Mouse (Mus musculus): Measurements from ENCODE around the gene Mcidas.

Mcidas gene

DNA sequence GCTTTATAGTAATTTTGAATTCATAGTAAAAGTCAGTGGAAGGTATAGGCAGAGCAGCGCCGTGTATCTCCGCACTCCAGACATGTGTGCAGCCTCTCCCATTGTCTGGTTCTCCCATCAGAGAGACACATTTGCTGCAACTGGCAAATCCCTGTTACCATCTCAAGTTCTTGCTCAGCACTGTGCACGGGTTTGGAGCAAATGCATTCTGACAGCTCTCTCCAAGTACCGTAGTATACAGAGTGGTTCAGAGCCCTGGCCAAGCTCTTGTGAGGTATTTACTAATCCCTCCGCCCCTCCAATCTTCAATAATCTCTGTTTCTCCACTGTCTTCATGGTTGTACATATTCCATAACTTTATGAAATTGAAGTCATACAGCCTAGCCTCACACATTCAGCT lies 19.0 kb downstream of the Mcidas start:
- DNase-seq (ENCODE audit: low spot score in 2 of 2) = no peak

DNA sequence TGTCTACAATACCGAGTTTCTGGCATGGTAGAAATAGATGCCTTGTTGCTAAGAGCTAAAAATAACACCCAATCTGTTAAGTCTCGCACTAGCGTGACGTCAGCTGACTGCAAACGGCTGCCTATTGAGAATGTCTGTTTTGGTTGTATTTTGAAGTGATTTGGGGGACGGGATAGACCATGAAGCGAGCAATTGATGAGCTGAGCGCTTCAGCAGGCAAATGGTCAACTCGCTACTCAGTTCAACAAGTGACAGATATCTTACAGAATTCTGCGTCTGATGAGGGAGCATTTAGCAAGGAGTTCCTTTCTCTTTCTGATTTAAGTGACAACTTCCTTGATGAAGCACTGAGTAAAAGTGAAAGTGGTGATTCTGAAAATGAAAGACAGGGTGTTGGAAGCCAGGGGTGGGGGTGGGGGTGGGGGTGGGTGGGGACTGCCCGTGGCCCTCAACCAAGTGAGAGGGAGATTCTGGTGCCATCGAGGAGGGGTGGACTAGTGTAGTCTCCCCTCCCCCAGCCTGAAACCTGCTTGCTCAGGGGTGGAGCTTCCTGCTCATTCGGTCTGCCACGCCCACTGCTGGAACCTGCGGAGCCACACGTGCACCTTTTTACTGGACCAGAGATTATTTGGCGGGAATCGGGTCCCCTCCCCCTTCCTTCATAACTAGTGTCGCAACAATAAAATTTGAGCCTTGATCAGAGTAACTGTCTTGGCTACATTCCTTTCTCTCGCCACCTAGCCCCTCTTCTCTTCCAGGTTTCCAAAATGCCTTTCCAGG lies 19.7 kb downstream of the Mcidas start:
- DNase-seq (ENCODE audit: low spot score in 2 of 2) = peak in 1 of 2 experiments; percentile 8

DNA sequence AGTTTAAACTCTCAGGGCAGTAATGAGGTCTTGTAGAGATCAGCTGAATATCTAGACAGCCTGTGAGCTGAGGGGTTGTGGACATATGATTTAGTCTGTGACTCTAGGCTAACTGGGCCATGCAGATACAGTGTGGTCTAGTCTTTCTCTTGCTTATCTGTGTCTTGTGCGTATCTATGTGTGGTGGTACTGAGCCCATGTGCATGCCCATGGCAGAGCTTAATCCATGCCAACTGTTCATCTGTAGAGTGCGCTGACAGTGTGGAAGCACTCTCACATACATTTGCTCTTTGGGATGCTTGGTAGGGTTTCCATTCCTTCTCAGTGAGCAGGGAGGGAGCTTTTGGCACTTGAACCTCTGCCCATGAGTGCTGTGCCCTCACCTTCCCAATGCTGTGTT lies 27.9 kb downstream of the Mcidas start:
- DNase-seq (ENCODE audit: low spot score in 2 of 2) = no peak

DNA sequence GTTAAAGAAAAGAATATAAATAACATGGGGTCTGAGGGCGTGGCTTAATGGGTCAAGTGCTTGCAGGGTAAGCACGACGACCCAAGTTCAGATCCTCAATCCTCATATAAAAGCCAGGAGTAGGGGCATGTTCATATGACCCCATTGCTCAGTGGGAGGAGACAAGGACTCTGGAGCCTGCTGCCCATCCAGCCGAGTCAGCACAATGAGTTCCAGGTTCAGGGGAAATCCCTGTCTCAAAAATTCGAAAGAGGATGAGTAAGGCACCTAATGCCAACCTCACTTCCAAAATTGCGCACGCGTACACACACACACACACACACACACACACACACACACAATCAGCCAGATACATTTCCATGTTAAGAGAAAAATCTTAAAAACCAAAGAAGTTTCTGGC lies 28.8 kb downstream of the Mcidas start:
- no peak for DNase-seq (ENCODE audit: low spot score in 2 of 2)

DNA sequence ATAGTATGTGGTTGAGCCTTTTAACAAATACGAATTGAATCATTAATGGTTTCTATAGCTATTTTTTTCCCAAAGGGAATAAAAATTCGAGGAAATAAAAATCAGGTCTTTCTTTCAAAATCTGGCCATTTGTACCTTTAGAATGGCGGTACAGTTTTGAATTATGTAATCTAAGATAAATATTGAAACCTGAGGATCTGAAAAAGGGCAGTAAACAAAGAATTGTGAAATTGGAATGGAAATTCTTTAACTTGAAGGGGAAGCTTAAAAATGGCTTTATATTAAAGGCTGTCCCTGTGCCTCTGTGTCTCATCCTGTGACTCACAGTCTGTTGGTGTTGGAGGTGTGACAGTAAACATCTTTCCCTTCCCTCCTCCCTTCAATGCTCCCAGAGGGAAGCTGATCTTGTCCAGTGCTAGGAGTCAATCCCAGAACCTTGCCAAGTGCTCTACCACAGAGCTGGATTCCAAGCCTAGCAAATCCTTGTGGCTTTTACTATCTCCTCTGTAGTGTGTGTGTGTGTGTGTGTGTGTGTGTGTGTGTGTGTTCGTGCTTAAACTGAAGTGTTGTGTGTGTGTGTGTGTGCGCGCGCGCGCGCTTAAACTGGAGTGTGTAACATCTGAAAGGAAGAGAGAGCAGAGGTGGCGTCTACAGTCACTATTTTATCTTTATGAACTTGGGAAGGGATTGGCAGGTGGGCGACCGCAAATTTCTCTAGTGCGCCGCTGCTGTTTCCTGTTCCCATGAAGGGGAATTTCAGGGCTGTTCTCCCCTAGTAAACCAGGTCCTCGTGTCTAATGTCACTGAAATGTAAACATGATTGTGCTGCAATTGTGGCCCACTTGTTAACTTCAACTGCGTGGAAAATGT lies 29.9 kb downstream of the Mcidas start:
- no peak for DNase-seq (ENCODE audit: low spot score in 2 of 2)

DNA sequence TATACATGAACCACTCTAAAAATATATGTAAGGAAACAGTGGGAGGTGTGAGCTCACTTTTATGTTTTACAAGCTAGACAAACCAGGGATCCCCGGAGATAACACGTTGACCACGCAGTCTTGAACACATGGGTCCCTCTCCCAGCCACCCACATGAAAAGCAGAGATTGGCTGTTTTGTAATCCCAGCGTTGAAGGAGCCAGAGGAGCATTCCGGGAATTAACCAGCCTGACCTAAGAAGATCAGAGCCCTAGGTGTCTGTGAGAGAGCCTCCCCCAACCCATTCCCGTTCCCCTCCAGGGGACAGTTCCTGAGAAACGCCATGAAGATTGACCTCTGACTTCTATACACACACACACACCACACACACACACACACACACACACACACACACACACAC lies 37.7 kb downstream of the Mcidas start:
- DNase-seq (ENCODE audit: low spot score in 2 of 2) = no peak

DNA sequence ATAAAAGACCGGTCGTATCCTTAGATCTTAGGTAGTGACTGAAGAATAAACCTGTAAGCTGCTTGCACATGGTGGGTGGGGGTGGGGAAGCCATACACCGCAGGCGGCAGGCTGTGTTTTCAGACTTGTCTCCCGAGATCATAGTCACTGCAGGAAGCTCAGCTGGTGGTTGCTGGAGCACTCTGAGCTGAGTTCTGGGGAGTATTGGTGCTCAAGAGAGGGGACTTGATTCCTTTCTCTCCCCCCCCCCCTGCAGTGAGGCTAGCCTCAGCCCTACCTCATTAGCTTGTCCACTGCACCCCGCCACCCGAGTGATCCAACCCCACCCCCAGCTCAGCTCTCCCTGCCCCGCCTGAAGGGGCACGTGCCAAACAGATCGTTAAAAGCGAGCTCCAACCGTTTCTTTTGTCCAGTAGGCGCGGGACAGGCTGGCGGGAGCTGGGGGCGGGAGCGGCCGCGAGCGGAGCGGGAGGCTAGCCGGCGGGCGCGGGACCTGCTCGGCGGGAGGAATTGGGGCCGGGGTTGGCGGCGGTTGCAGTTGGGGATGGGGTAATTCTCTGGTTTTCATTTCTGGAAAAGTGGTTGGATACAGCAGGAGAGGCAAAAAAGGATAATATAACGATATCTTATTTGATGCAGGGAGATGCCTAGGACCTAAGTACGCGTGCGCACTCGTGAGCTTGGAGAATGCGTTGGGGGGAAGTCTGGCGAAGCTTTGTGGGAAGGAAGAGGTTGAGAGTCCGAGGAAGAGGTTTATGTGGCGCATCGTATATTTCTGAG lies 38.3 kb downstream of the Mcidas start:
- no peak for DNase-seq (ENCODE audit: low spot score in 2 of 2)

DNA sequence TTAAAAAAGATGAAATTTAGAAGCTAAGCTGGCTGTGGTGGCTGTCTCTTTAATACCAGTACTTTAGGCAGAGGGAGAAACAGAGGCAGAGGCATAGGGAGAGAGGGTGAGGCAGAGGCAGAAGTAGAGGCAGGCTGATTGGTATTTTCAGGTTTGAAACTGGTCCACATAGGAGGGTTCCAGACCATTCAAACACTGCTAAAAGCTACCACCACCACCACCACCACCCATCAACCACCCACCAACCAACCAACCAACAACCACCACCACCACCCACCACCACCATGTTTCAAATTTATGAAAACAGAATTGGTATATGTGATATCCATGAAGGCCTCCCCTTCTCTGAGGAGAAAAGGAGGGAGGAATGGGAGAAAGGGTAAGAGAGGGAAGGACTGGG lies 39.2 kb downstream of the Mcidas start:
- no peak for DNase-seq (ENCODE audit: low spot score in 2 of 2)

DNA sequence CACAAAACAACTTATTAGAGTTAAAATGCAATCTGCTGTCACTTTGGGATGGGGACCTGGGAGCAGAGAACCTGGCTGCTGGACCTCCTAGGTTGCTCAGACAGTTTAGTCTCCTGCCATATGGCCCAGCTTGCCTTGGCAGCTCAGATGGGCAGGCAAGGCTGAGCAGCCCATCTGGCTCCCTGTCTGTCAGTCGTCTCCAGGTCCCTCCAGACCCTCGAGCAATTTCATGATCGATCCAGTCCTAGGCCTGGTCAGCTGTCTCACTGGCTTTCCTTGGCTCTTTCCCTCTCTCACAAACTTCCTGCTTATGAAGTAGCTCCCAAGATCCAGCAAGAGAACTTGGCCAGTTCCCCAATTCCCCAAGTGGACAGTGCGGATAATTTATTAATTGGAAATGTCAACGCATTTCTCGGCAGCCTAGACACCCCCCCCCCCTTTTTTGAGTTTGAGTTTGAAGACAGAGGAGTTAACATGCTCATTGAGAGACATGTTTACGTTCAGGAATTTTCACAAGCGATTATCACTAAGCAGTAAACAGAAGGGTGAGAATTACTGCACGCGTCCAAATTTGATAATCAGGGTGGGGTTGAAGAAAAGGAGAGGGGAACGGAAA lies 40.7 kb downstream of the Mcidas start:
- DNase-seq (ENCODE audit: low spot score in 2 of 2) = no peak

DNA sequence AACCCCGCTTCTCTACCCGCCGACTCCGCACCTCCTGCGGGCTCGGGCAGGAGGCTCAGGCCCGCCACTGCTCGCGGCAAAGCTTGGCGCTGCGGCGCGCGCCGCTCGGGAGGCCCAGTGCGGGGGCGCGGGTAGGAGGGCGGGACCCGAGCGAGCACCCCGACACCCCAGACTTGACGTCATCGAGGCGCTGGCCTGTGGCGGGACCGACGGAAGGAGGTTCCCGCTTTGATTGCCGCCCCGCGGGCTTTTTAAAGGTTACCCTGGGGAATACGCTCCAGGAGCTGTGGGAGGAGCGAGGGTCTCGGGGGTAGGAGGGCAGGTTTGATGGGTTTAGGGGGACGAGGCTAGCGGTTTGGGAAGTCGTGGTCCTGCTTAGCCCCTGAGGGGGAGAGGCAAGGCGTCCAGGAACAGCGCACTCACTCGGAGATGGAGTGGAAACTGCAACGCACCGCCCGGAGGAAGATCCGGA lies 41.3 kb downstream of the Mcidas start, which contains the start of gene Cdc20b:
TSS of gene Cdc20b (plus strand) at position 162 of the 472 bp plus-strand sequence.
- DNase-seq (ENCODE audit: low spot score in 2 of 2) = peak; percentile 54 to 57

DNA sequence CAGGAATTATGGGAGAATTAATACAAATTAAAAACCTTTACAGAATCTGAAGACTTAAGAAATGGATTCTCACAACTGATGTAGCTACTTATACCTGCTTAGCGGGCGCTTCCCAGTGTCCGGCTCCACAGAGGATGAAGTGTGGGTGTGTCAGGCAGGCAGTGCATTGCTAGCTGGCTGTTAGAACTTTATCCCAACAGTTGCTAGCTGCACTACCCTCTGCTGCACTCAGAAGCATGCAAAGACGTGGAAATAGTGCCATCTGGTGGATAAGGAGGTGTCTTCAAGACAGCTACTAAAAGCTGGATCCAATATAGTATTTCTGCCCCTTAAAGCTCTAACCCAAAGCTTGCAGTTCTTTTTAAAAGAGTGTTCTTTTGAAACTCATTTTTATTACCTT lies 42.2 kb downstream of the Mcidas start:
- DNase-seq (ENCODE audit: low spot score in 2 of 2) = peak; percentile 61 to 65

DNA sequence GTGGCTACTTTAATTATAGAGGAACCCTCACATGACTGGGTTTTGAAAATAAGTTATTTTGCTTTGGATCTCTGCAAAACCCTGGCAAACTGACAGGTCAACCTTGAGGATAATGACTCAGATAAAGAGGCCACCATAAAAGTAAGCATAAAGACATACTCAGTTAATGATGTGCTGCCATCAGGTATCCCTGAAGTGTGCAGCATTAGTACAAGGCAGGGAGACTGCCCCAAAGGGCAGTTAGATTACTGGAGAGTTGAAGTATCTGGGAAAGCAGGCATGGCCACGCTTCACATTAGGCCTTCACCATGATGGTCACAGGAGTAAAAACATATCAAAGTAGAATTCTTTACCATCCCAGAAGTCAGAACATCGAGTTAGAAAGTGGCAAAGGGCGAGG lies 51.2 kb downstream of the Mcidas start:
- no peak for DNase-seq (ENCODE audit: low spot score in 2 of 2)

DNA sequence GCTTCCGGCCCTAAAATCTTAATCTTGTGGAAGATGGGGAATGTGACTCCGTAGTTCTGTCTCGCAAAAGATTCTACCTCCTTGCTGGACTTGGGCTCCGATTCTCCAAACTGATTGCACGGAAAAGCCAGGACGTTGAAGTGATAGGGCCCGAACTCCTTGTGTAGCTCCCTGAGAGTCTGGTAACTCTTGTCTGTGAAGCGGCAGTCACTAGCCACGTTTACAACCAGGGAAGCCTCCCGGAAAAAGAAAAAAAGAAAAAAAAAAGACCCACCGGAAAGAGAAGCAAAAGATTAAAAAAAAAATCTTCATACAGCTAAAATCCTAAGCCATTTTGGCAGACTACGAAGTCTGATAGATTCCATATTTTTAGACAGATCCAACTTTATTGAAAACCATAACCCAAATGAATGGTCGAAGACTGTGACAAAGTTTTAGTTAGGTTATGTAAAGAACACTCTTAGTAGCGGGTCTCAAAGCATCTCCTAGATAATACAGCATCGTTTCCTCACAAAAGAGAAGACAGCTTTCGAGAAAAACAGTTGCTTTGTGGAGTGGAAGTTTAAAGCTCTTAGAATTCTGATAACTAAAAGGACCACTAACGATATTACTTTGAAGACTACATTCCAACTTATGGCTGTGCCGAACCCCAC lies 51.9 kb downstream of the Mcidas start:
- DNase-seq (ENCODE audit: low spot score in 2 of 2) = no peak

DNA sequence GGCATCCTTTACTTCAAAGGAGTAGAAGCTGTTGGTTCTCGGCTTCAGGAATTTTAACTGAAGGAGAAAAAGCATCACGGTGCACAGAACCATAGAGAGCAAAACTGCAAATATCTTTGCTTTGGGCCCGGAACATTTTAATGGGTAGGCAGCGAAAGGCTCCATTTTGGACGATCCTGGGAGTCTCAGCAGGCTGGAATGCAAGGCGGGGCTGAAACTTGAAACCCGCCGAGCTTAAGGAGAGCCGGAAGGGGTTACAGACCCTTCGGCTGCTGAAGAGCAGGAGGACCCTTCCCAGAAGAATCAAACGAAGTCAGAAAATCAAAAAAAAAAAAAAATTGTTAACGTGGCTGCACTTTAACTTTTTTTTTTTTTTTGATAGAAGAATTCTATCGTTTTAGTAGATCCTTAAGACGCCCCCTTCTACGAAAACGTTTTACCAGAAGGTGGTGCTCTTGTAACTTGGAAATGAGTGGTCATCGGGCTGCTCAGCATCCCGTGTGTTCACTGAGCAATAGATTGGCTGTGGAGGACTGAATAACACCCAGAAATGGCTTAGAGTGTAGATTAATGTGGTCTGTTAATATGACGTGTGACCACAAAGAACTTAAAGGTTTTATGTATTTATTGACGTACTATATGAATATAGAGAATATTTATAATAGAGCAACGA lies 52.7 kb downstream of the Mcidas start, which contains the start of gene Gpx8:
TSS of gene Gpx8 (minus strand) at position 200 of the 673 bp plus-strand sequence.
- peak in 1 of 2 experiments; percentile 14 for DNase-seq (ENCODE audit: low spot score in 2 of 2)

DNA sequence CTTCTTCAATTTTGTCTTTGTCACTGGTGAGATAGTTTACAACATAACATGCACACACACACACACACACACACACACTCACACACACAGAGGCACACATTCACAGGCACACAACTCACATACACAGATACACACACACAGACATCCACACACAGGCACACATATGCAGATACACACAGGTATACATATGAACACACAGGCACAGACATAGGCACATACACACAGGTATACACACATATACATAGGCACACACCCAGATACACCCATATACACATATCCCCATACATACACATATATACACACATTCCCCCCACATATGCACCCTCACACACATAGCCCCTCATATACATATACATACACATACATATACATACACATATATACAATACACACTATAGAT lies 53.4 kb downstream of the Mcidas start:
- DNase-seq (ENCODE audit: low spot score in 2 of 2) = no peak

DNA sequence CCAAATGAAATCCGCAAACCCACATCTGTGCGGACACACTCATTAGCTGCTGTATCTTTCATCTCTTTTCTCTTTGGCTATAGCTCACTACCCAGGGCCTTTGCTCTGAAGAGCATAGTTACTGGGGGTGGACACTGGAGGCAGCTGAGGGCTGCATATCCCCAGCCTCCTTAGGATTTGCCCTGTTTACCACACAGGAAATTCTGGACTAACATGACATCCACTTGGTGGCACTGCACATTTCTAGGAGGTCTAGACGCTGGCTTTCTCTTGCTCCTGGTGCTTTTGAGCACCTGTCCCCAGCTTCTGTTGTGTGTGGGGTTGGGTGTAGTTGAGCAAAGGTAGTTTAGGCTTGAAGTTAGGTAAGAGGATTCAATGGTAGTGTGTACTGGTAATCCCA lies 54.0 kb downstream of the Mcidas start:
- DNase-seq (ENCODE audit: low spot score in 2 of 2) = no peak
